Mouse (Mus musculus) left cerebral cortex, postnatal 14 days (tissue): ENCODE measurements around the gene Sacm1l. TPM values are rescaled to one million over a fixed set of nuclear protein-coding genes. Genes with fewer than 3 reads are reported as not detected.

Source experiments
- DNase-seq, 2 experiments: peaks; one replicate each; pipeline ENCODE4 v3.0.0; 2021 to 2022; ENCODE audit warnings: low spot score in 2 of 2, mixed read lengths in 1 of 2
- intact Hi-C: fragments of 180-260 bp; cut with DNase I; formaldehyde crosslinking; loops from one replicate; pipeline ENCODE4 v1.15.1; 2025
- total RNA-seq, 2 experiments: library from RNA; stranded (reverse); gene quantifications; 2 replicates each; pipeline ENCODE4 v1.2.3; 2021

Sacm1l gene
- total RNA-seq, 2 experiments from 2014 or later, result 46.9 to 53.5 TPM

DNA sequence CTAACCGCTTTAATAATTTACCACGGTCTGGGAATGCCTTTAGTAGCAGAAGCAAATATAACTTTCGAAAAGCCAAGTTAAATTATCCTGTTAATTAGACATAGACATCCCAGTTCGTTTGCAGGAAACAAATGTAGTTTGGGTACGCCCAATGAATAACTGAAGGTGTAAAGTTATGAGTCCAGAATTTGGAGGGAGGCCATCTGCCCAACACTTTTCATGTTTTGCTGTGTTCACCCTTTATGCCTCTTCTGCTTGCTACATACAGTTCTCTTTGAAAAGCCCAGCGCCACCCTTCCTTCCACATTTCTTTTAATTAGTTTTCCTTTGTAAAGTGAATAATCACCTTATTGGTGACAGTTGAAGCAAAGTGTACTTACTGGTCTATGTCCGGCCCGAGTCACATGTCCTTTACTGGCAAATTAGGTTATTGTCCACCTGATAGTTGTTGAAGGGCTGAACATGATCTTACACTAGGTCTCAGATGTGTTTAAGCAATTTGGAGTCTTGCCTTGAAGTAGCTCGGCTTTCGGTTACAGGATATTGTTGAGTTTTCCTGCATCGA lies 1.1 kb downstream of the Sacm1l start:
- no peak for DNase-seq
- intact Hi-C loops, result no loop called here

DNA sequence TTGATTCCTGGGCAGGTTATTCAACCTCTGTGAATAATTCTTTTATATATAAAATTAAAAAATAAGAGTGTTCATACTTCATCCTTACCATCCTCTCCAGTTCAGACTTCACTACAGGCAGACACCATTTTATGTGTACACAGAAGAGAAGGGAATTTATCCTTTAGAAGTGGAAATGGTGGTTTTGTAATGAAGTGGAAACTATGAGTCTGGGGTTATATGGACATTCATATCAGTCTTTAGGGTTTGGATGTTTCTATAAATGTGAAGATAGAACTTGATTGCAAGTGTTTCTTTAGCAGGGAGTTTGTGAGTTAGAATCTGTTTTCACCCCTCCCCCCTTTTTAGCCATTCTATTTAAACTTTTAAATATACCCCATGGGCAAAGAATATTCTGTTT lies 1.7 kb downstream of the Sacm1l start:
- intact Hi-C loops, result no loop called here
- no peak for DNase-seq

DNA sequence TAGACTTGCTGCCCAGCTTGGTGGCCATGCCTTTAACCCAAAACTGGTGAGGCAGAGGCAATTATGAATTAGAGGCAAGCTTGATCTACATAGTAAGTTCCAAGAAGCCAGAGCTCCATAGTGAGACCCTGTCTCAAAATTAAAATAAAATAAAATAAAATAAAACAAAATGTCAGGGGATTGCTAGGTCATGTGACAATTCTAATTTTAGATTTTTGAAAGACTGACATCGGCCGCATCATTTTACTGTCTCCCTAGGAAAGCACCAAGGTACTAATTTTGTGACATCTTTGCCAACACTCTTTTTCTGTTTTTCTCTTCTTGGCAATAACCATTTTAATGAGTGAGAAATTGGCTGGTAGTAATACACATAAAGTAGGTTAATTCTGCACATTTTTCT lies 7.1 kb downstream of the Sacm1l start:
- intact Hi-C loops, result no loop called here
- DNase-seq, result no peak

DNA sequence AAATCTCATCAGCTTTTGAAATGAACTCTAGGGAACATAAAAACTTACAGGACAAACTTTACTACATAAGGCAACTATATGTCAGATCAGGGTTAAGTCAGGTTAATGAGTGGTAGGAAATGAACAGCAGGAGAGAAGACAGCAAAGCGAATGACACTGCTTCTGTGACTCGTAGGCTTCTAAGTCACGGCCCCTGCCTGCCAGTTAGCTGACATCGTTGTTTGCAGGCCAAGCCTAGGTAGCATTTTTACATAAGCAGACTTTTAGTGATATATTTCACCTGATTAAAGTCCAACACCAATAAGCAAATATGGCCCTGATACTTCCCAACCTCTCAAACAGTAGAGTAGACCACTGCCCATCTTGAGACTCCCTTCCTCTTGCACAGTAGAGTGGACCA lies 8.6 kb downstream of the Sacm1l start:
- intact Hi-C loops, result no loop called here
- DNase-seq, result no peak

DNA sequence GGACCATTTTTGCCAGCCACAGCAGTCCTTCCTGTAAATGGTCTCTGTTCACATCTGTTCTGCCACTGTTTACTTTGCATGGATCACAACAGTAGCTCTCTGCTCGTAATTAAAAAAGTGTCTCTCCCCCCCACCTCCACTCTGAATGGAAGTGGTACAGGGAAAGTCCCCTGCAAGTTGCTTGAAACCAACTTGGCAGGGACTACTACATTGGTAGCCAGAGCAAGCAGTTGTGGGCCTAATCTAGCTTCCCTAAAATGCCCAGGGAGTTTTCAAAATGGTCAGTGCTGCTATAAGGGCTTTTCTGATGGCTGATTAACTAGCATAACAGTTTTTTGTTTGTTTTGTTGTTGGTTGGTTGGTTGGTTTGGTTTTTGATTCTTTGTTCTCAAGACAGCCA lies 9.5 kb downstream of the Sacm1l start:
- no peak for DNase-seq
- intact Hi-C loops, result no loop called here

DNA sequence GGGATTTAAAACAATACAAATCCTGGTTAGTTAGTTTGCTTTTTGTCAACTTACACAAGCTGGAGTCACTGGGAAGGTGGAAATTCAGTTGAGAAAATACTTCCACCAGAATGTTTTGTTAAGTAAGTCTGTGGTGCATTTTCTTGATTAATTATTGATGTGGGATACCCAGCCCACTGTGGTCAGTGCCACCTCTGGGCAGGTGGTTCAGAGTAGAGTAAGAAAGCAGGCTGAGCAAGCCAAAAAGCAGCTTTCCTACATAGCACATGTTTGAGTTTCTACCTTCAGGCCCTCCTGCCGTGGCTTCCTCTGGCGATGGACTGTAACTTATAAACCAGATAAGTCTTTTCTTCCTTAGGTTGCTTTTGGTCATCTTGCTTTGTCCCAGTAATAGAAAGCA lies 10.3 kb downstream of the Sacm1l start:
- intact Hi-C loops, result no loop called here
- no peak for DNase-seq

DNA sequence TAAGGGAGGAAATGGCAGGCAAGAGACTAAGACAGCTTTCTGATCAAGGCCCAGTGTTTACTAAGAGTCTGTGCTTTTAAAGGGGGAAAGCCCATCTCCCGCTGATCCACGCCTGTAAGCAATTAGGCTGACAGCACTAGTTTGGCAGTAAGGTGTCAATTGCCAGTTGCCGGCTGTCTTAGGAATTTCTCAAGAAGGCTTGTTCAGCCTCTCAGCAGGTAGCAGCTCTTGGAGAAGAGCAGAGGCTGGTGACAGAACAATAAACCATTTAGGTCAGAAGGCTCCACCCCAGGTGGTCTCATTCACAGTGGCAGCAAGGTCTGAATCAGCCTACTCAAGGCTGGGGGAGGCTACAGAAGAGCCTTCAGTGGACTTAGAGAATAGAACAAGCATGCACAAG lies 25.0 kb downstream of the Sacm1l start:
- intact Hi-C loops, result no loop called here
- DNase-seq, result no peak

DNA sequence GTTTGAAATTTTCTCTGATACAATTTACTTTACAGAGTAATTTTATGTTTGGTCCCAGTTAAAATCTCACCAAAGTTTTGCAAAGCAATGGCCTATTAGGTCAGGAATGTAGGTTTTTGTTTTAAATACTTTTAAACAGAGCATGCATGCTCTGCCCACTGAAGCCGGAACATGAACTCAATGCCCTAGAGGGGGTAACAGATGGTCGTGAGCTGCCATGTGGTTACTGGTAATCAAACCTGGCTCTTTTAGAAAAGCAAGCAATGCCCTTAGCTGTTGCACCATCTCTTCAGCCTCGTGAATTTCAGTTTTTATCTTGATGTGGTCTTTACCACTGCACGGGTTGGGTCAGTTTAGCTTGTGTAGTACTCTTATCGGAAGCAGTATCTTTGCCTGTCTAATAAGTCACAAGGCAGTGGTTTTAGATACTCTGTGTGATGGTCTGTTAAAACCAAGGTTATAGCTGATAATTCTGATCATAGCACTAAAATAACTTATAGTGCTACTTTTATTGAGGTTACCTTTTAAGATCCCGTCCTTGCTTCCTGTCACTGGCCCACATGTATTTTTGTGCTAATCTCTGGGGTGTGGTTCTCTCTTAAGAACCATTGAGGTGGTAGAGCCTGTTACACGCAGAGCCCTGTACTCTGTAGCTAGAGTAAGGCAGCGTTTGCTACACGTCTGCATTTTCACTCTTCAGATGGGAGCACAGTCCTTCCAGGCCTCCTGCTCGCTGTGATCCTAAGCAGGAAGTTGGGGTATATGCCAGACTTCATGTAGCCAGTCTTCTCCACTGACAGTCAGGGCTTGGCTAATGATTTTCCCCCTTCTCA lies 48.0 kb downstream of the Sacm1l start:
- intact Hi-C loops, result no loop called here
- DNase-seq, result no peak

DNA sequence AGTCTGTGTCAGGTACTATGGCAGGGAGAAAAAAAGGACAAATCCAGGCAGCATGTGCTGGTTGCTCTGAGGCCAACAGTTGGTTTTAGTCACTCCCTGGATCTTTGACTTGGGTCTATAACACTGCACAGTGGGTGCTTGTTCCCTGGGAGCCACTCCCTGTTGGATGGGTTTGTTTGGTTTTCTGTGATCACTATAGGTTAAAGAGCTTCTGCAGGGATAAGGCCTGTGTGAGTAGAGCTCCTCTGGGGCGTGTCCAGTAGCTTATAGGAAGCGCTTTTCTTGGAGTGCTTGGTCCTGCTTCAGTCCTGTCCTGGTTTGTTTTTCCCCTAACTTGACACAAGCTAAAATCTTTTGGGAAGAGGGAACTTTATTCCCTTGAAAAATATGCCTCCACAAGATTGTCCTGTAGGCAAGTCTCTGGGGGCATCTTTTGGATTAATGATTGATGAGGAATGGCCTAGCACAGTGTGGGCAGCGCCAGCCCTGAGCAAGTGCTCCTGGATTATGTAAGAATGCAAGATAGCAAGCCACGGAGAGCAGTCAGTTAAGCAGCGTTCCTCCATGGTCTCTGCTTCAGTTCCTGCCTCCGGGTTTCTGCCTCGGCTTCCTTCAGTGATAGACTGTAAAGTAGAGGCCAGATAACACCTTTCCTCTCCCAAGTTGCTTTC lies 59.8 kb downstream of the Sacm1l start:
- no peak for DNase-seq
- intact Hi-C loops, result no loop called here

DNA sequence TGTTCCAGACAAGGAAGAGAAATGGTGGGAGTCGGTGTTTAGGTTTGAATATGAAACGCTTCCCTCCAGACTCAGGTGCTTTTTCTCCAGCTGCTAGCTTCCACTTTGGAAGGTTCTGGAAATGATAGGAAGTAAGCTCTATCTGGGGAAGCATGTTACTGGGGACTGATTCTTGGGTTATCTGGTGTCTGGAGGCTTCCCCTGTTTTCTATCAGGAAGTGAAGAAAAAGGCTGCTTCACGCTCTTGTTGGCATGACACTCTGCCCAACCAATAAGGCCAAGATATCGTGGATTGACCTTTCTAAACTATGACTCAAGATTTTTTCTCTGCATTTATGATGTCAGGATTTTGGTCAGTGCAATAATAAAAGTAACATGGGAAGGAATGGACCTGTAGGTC lies 65.6 kb downstream of the Sacm1l start:
- DNase-seq, result no peak
- intact Hi-C loops, result no loop called here

DNA sequence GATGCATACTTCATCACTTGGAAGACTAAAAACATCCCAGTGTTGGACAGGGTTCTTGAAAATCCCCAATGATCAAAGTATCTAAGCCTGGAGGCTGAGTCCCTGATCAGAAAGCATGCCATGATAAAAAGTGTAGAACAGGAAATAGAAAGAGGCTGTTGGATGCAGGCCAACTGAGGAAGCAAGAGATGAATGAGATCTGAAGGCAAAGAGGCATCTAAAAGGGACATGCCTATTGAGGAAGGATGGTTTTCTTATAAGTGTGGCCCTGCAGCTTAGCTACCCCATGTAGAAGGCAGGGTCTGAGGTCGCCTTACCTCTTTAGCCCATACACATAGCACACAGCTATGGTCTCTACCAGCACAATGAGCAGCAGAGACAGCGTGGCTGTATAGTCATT lies 67.4 kb downstream of the Sacm1l start:
- DNase-seq, result no peak

DNA sequence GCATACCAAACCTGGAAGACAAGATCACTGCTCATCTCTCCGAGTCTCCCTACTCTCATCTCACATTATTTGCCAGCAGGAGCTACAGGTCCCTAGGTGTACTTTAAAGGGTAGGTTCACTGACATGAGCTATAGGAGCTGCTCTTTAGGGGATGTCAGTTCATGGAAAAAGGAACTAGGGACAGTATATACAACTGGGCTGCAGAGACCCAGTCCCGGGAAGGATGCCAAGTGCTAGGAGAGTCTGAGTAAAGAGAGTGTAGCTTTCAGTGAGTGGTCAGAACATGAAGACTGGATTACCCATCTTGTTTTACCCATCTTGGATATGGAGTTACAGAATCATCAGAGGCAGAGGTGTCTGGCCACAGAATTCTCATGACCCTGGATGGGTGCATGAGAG lies 67.8 kb downstream of the Sacm1l start:
- no peak for DNase-seq
- intact Hi-C loops, result no loop called here

More for the DNA sequence above, 67.4 kb downstream of the Sacm1l start:
- intact Hi-C loops, result no loop called here

DNA sequence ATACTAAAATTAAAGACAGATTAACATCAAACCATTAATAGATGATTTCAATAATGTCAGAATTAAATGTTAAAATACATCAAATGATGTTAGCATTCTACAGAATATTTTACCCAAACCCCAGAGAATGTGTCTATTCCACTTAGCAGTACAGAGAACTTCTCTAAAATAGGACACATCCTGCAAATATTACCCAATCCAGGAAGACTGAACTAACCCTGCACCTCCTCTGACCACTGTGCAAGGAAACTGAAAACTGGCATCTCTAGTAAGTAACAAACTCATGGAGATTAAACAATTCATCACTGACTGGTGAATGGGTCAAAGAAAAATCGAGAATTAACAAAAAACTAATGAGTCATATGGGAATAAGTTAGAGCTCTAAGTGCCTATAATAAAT lies 72.0 kb downstream of the Sacm1l start:
- no peak for DNase-seq
- intact Hi-C loops, result no loop called here

DNA sequence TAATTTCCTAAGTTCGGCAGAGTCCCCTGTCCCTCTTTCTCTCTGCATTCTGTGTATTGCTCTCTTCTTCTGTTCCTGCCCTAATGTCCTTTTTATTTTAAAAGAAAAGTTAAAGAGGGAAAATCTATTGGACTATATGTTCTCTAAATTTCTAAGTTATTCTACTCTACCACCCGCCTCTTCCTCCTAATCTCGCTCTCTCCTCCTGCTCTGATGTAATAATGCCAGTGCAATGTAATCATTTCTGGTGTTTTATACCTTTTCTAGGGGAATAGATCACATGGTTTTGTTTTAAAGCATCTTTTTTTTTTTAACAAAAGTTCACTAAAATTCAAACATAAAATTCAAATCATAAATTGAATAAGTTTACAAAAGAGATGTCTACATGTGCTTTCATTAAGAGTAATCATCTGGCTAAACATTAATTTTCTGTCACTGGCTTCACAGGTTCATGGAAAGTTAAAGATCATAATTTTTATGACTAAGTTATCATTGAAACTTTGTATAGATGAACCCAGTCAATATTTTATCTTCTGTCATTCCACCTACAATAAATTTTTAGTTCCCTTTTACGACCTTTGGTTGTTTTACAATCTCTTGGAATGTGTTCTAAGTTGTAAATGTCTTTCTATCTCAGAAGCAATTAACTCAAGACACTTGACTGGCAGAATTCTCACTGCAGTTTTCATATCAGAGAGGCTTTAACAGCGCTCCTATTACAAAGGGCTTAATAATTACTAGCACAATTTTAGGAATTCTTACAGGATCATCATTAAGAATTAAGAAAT lies 90.9 kb downstream of the Sacm1l start:
- intact Hi-C loops, result no loop called here
- DNase-seq, result no peak

DNA sequence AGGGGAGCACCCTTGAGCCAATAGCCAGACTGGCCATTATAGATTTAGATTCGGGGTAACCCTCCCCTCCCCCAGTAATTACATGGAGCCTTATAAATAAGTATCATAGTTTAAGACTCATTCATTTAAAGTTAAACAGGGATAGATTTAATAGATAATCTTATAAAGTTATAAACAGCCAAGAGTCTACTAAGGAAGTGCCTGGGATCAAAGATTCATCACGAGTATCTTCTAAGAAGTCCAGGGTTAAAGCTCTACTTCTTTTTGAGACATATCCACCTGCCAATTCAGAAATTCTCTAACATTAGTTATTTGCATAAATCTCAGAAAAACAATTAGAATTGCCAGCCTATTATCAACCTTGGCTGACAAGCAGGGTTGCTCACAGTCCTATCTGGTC lies 95.2 kb downstream of the Sacm1l start:
- DNase-seq, result no peak
- intact Hi-C loops, result no loop called here

DNA sequence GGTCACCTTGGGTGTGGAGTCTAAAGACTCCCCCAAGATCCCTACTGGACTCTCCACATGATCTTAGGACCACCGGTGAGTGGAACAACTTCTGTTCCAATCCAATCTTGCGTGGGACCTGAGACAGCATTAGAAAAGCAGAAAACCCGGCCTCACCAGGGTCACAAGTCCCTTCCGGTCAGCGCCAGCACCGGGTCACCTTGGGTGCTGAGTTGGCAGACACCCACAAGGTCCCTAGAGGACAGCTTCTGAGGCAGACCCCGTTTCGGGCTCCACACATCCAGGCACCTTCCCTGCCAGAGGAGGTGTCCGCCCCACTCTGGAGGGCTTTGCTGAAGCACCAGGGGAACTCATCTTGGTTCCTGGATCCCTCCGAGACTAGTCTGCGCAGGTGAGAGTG lies 96.3 kb downstream of the Sacm1l start:
- no peak for DNase-seq
- intact Hi-C loops, result no loop called here

DNA sequence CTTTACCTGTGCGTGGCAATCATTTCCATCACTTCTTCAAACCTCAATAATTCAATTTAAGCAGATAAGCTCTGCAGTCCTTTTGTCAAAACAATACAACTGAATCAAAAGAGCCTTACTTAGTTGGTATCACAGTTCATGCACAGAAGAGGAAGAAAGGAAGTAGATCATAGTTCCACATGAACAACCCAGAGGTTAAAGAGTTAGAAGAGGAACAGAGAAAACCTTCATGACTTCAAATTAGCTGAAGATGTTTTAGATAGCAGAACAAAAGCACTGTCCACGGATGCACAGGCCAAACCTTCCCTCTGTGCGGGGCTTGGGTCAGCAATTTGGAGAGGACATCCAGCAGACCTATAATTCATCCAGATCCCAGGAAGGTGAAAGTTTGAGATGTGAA lies 102.1 kb downstream of the Sacm1l start:
- intact Hi-C loops, result no loop called here
- DNase-seq, result no peak

DNA sequence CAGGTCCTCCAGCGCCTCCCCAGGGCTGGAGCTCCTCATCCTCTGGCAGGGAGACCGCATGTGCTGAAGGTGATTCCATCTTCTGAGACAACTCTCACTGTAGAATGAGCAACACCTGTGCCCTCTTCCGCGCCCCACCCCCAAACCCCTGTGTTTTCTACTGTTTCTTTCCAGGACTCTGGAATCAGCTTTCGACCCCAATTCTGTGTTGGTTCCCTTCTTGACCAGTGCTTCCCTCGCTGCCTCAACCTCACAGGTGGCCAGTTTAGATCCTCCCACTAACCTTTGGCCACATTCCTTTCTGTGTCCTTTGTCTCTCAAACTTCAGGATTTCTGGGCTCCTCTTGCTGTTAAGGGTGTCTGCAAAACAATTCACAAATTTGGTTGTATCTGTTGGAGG lies 102.7 kb downstream of the Sacm1l start, which contains the start of gene Slc6a20b:
Slc6a20b (minus strand) TSS at position 285 of the 400 bp plus-strand sequence.
- no peak for DNase-seq
- intact Hi-C loops, result no loop called here

DNA sequence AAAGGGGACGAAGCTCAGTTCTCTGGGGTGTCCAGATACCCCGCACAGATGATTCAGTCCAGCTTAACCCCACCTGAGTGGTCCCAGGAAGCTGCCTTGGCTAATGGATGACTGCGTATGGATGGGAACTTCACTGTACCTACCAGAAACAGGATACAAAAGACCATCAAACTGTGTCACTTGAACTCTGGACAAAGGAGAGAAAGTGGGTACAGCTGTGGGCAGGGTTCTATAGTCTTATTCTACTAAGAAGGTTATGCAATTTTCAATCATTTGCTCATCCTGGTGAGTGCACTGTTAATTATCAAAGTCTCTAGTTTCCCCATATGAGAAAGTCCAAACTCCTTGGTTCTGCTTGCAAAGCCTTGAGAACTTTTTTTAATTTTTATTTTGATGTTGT lies 103.4 kb downstream of the Sacm1l start:
- no peak for DNase-seq
- intact Hi-C loops, result no loop called here

DNA sequence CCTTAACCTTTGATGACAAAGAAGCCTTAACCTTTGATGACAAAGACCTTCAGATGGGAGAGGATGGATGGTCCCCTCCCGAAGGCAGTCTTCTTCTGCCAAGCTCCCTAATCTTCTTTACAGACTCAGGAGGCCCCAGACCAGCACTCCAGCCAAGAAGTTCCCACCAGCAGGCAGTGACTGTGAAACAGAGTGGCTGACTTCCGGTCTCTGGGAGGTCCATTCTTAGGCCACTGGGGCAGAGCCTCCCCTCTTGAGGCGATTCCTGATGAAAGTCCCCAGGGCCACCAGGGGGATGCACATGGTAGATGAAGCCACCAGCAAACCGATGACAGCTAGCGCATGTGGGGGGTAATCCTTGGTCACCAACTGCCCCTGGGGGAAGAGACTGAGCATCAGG lies 107.2 kb downstream of the Sacm1l start:
- intact Hi-C loops, result loop anchor here (5.0 kb wide), 2 partner anchors 71 to 161 kb away; no protein-coding TSS in a partner anchor
- DNase-seq, result no peak
